Mouse (Mus musculus) embryonic facial prominence, embryonic 13.5 days (tissue): ENCODE results near the gene Rrp9. TPM values are rescaled to one million over a fixed set of nuclear protein-coding genes. Genes with fewer than 3 reads are reported as not detected.
"Not testable (repeated sequence)": the region's sequence is repeated elsewhere in the genome, so short reads cannot be mapped to it uniquely, and the experiment has no call there.

ENCODE experiments used
- ATAC-seq: fragments of 200-750 bp; cut with Nextera tagmentation; 2 replicates; pipeline ENCODE4 v1.8.0; 2017; ENCODE audit warnings: low read depth; ENCODE audit not compliant: insufficient number of reproducible peaks, insufficient read depth, low FRiP score, low TSS enrichment
- H3K27ac ChIP-seq: fragments of 300-500 bp; sonication (generic); 2 replicates; pipeline ENCODE4 v1.5.1; 2015; ENCODE audit warnings: moderate library complexity, mild to moderate bottlenecking, inconsistent platforms
- H3K27me3 ChIP-seq: fragments of 300-500 bp; sonication (generic); 2 replicates; pipeline ENCODE4 v1.6.1; 2015; ENCODE audit warnings: mild to moderate bottlenecking, inconsistent platforms
- H3K36me3 ChIP-seq: fragments of 300-500 bp; sonication (generic); 2 replicates; pipeline ENCODE4 v1.6.1; 2015; ENCODE audit warnings: mild to moderate bottlenecking, inconsistent platforms
- H3K4me1 ChIP-seq: fragments of 300-500 bp; sonication (generic); 2 replicates; pipeline ENCODE4 v1.6.1; 2015; ENCODE audit warnings: inconsistent platforms
- H3K4me2 ChIP-seq: fragments of 300-500 bp; sonication (generic); 2 replicates; pipeline ENCODE4 v1.6.1; 2015; ENCODE audit warnings: moderate library complexity, mild to moderate bottlenecking, inconsistent platforms
- H3K4me3 ChIP-seq: fragments of 300-500 bp; sonication (generic); 2 replicates; pipeline ENCODE4 v1.5.1; 2015; ENCODE audit warnings: mild to moderate bottlenecking, inconsistent platforms
- H3K9ac ChIP-seq: fragments of 300-500 bp; sonication (generic); 2 replicates; pipeline ENCODE4 v1.6.1; 2015; ENCODE audit warnings: mild to moderate bottlenecking, inconsistent platforms
- H3K9me3 ChIP-seq: fragments of 300-500 bp; sonication (generic); 2 replicates; pipeline ENCODE4 v1.6.1; 2016; ENCODE audit warnings: inconsistent platforms
- WGBS: fragments of 180-500 bp; shearing (Covaris S2); methylation state at CpG from one replicate; pipeline ENCODE4 v1.1.7; 2015; ENCODE audit warnings: mixed read lengths; 5-methylcytosine and 5-hydroxymethylcytosine counted together
- polyA plus RNA-seq: library from polyadenylated mRNA; unstranded; fragments of >200 nt; fragmentation: Nextera tagmentation; extraction: Ambion mirVana; gene quantifications from 2 replicates; pipeline ENCODE4 v1.2.1, GENCODE M21; 2015

The Rrp9 gene
- polyA plus RNA-seq, 1 experiment from 2014 or later: 49.8 TPM

GRCm38 (mm10) chr9:106487602-106488001 lies 11.8 kb downstream of the Rrp9 start:
- 82% methylated on average over 6 of the region's 6 CpGs for WGBS
- H3K36me3 ChIP-seq: peaks cover 40% of the 10 kb centered on the region
- not testable (repeated sequence) for H3K4me2 ChIP-seq, ATAC-seq, H3K4me1 ChIP-seq, H3K4me3 ChIP-seq, H3K9me3 ChIP-seq, H3K27me3 ChIP-seq, H3K9ac ChIP-seq, H3K27ac ChIP-seq

DNA sequence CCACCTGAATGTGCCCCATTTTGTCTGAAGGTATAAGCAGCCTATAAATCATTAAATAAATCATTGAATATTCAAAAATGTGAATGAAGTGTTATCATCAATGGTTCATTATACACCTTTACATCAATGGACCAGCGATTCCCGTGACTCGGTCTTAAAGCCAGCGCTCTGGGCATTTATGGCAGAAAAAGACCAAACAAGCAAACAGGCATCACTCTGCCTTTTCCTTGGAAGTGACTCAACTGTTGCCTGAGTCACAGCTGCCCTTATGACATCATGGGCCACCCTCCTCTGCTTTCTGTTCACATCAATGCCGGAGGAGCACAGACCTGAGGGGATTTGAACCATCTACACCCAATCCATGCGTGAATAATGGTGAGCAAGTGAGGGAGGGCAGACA lies 23.9 kb downstream of the Rrp9 start, which contains the start of gene Iqcf1:
TSS of gene Iqcf1 (plus strand) at position 301 of the 400 bp plus-strand sequence.
- Histone ChIP-seq H3K4me3 (no peak within 1 kb of the TSS), H3K9ac (no peak within 1 kb of the TSS), H3K27me3 (no peaks in the 10 kb centered on the region), H3K4me2 (no peak within 1 kb of the TSS), H3K9me3 (no peaks in the 10 kb centered on the region), H3K36me3 (no peaks in the 10 kb centered on the region), H3K27ac (no peak within 1 kb of the TSS), H3K4me1 (no peaks in the 10 kb centered on the region)
- ATAC-seq: no peak
- 89% methylated on average over 6 of the region's 6 CpGs for WGBS

DNA sequence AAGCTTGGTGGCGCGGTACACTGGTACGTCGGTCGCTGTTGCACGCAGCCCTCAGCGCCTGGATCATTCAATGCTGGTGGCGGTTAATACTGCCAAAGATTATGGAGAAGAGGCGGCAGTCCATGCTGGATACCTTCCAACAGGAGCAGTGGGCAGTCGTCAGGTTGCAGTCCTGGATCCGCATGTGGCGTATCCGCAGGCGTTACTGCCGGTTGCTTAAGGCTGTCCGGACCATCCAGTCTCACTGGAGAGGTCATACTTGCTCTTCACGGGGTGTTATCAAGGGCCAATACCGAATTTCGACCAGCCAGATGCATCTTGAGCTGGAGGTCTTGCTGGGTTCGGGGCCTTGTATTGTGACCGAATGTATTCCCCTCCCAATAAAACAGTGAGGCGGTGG lies 26.1 kb downstream of the Rrp9 start:
- no peaks in the 10 kb centered on the region for H3K9me3 ChIP-seq
- 90% methylated on average over 22 of the region's 22 CpGs for whole genome bisulfite sequencing
- no peaks in the 10 kb centered on the region for H3K36me3 ChIP-seq
- no peaks in the 10 kb centered on the region for H3K4me1 ChIP-seq
- no peak for ATAC-seq
- H3K4me3 ChIP-seq: no peak overlapping the region
- no peaks in the 10 kb centered on the region for H3K27me3 ChIP-seq
- H3K9ac ChIP-seq: no peak overlapping the region
- H3K4me2 ChIP-seq: no peak overlapping the region
- H3K27ac ChIP-seq: no peak overlapping the region

GRCm38 (mm10) chr9:106504246-106504645 lies 28.5 kb downstream of the Rrp9 start:
- Histone ChIP-seq H3K9ac (no peak overlapping the region), H3K27me3 (no peaks in the 10 kb centered on the region), H3K4me1 (no peaks in the 10 kb centered on the region), H3K4me3 (no peak overlapping the region), H3K9me3 (no peaks in the 10 kb centered on the region), H3K4me2 (no peak overlapping the region), H3K36me3 (no peaks in the 10 kb centered on the region), H3K27ac (no peak overlapping the region)
- WGBS: 72% methylated on average over 6 of the region's 6 CpGs
- ATAC-seq: no peak

- ATAC-seq: no peak
- H3K36me3 ChIP-seq: no peaks in the 10 kb centered on the region
These were observed 33.6 kb downstream of the Rrp9 start for GRCm38 (mm10) chr9:106509356-106509755.

DNA sequence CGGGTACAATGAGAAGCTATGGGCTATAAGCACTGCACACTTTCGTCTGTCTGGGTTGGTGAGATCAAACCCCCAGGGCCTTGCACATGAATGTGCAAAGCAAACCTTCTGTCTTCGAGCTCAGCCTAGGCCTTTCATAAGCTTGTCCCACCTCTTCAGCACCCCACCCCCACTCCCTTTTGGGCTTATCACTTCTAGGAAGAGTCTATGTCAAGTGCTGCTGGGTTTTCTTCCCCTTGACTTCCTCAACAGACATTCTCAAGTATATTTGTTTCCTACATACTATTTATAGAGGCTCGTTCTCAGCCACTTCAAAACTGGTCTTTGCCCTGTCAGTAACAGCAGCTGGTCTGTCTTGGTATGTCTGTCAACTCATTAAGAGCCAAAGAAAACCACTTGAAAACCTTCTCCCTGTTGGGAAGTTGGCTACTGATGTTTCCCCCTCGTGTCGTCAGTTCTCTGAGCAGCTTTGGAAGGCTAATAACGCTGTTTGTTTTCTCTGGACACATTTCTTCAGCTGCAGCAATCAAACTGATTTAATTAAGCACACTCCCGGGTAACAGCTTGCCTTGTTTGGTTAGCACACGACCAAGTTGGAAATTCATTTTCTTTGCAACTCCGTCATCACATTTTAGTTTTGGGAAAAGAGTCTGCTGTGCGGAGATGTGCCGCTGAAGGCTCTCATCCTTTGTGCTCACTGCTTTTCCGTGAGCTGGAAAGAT lies 37.1 kb downstream of the Rrp9 start:
- H3K27ac ChIP-seq: no peak overlapping the region
- ATAC-seq: no peak
- H3K4me1 ChIP-seq: no peaks in the 10 kb centered on the region
- H3K4me2 ChIP-seq: no peak overlapping the region
- H3K36me3 ChIP-seq: no peaks in the 10 kb centered on the region
- H3K9me3 ChIP-seq: no peaks in the 10 kb centered on the region
- H3K4me3 ChIP-seq: no peak overlapping the region
- 68% methylated on average over 13 of the region's 13 CpGs for WGBS
- H3K27me3 ChIP-seq: no peaks in the 10 kb centered on the region
- H3K9ac ChIP-seq: no peak overlapping the region

More at GRCm38 (mm10) chr9:106509356-106509755, 33.6 kb downstream of the Rrp9 start:
- WGBS: 85% methylated on average over 10 of the region's 10 CpGs
- Histone ChIP-seq H3K4me1 (no peaks in the 10 kb centered on the region), H3K9ac (no peak overlapping the region), H3K27ac (no peak overlapping the region), H3K4me2 (no peak overlapping the region), H3K27me3 (no peaks in the 10 kb centered on the region), H3K9me3 (no peaks in the 10 kb centered on the region), H3K4me3 (no peak overlapping the region)

DNA sequence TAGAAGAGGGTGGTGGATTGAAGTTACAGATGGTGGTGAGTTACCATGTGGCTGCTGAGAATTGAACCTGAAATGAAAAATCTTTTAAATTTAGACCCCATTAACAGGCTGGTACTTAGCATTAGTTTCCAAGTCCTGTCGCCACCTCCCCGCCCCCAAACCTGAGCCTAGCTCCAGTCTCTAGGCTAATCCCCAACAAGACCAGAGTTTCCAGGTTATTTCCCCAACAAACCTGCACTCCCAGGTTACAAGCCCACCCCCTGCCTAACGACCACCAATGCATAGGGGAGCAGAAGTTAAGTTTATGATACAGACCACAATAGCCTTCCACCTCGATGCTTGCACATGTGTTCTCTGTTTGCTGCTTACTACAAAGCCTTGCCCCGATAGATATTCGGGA lies 37.8 kb downstream of the Rrp9 start:
- no peak overlapping the region for H3K4me2 ChIP-seq
- H3K9me3 ChIP-seq: no peaks in the 10 kb centered on the region
- no peak overlapping the region for H3K4me3 ChIP-seq
- WGBS: 67% methylated on average over 6 of the region's 6 CpGs
- H3K27me3 ChIP-seq: no peaks in the 10 kb centered on the region
- no peak overlapping the region for H3K9ac ChIP-seq
- H3K27ac ChIP-seq: no peak overlapping the region
- no peaks in the 10 kb centered on the region for H3K4me1 ChIP-seq
- no peak for ATAC-seq
- H3K36me3 ChIP-seq: no peaks in the 10 kb centered on the region

DNA sequence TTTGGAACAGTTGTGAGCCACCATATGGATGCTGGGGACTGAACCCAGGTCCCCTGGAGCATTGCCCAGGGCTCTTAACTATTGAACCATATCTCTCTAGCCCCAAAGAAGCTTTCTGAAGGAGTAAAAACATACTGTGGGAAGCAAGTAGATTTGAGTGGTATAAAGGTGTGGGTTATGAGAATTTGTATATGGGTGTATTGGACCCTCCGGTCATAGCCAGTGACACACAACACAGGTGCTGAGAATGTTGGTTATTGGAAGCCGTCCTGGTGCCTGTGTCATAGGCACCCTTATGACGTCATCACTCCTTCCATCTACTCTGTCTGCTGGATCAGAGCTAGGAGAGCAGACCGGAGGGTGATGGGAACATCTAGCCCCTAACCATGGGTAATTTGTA lies 38.5 kb downstream of the Rrp9 start, which contains the start of gene Iqcf5:
TSS of gene Iqcf5 (plus strand) at position 301 of the 400 bp plus-strand sequence.
- Histone ChIP-seq H3K4me2 (no peak within 1 kb of the TSS), H3K4me1 (0 out of 2 replicates have a peak, but pooled peaks cover 3% of the 10 kb centered on the region), H3K27me3 (no peaks in the 10 kb centered on the region), H3K27ac (no peak within 1 kb of the TSS), H3K9me3 (no peaks in the 10 kb centered on the region), H3K9ac (no peak within 1 kb of the TSS), H3K36me3 (no peaks in the 10 kb centered on the region), H3K4me3 (no peak within 1 kb of the TSS)
- ATAC-seq: no peak
- WGBS: 87% methylated on average over 4 of the region's 4 CpGs

DNA sequence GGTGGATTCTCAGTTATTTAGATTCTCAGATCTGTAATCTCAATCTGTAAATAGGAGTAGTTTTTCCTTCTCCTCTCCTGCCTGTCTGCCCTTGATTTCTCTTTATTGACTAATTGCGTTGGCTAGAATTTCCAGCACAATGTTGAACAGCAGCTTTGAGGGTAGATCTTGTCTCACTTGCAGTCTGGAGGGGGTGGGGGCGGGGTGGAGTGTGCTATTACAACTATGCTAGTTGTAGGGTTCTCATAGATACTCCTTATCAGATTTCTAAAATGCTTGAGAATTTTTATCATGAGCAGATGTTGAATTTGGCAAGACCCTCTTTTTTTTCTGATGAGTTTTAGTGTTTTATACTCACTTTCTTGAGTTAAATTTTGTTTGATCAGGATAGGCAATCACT lies 43.7 kb downstream of the Rrp9 start:
- no peak for ATAC-seq
- no peak overlapping the region for H3K27ac ChIP-seq
- H3K36me3 ChIP-seq: no peaks in the 10 kb centered on the region
- no peaks in the 10 kb centered on the region for H3K27me3 ChIP-seq
- H3K4me1 ChIP-seq: 0 out of 2 replicates have a peak, but pooled peaks cover 3% of the 10 kb centered on the region
- 47% methylated on average over 2 of the region's 2 CpGs for WGBS
- H3K4me3 ChIP-seq: no peak overlapping the region
- H3K9ac ChIP-seq: no peak overlapping the region
- no peak overlapping the region for H3K4me2 ChIP-seq
- no peaks in the 10 kb centered on the region for H3K9me3 ChIP-seq

DNA sequence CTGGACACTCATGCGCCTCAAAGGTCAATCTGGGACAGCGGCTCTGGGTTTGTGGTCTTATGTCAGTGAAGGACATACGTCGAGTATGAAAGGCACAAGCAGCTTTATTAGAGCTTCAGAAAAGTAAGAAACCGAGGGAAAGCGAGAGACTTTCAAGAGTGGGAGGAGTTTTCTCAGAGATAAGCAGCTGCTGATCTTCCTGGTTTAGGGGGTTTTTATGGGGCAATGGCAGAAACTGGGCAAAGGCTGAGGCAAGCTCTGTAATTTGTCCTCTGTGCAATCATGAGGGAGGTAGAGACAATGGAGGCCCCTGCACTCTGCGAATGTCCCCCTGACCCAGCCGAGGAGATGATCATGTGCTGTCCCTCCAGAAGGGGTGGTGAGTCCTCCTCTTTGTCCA lies 44.1 kb downstream of the Rrp9 start:
- no peaks in the 10 kb centered on the region for H3K9me3 ChIP-seq
- H3K4me1 ChIP-seq: 0 out of 2 replicates have a peak, but pooled peaks cover 3% of the 10 kb centered on the region
- no peak overlapping the region for H3K27ac ChIP-seq
- no peak overlapping the region for H3K4me3 ChIP-seq
- no peaks in the 10 kb centered on the region for H3K27me3 ChIP-seq
- no peak overlapping the region for H3K9ac ChIP-seq
- no peak overlapping the region for H3K4me2 ChIP-seq
- H3K36me3 ChIP-seq: no peaks in the 10 kb centered on the region
- ATAC-seq: no peak
- WGBS: 72% methylated on average over 8 of the region's 8 CpGs

DNA sequence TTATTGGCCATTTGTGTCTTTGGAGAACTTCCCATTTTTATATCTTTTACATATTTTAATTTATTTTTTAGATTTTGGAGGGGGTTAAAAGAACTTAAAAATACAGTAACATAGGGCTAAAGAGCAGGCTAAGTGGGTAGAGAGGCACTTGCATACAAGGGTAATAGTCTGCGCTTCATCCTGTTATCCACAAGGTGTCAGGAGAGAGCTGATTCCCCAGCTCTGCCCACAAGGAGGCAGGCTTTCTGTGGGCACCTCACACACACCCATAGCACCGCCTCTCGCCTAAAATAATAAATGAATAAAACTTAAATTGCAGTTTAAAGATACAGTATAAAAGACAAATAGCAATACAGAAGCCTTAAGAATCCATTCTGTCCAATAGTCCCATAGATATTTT lies 56.1 kb downstream of the Rrp9 start:
- ATAC-seq: no peak
- Histone ChIP-seq H3K9me3 (no peaks in the 10 kb centered on the region), H3K27me3 (no peaks in the 10 kb centered on the region), H3K4me2 (no peak overlapping the region), H3K9ac (no peak overlapping the region), H3K4me3 (no peak overlapping the region), H3K4me1 (no peaks in the 10 kb centered on the region), H3K27ac (no peak overlapping the region), H3K36me3 (no peaks in the 10 kb centered on the region)
- WGBS: 23% methylated on average over 3 of the region's 3 CpGs

DNA sequence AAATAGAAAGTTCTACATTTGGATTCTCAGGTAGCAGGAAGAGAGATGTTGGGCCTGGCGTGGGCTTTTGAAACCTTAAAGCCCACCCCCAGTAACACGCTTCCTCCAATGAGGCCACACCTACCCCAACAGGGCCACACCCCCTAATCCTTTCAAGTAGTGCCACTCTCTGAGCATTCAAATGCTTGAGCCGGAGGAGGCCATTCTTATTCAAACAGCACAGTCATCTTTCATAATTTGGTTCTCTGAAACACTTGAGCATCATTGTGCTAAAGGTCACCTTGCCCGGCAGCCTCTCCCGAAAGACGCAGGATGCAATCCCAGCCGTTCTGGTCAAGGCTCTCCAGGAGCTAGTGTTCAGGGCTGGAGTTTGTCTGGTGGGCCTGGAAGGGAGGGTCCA lies 58.5 kb downstream of the Rrp9 start:
- Histone ChIP-seq H3K4me3 (no peak overlapping the region), H3K9ac (no peak overlapping the region), H3K36me3 (no peaks in the 10 kb centered on the region), H3K4me1 (no peaks in the 10 kb centered on the region), H3K27me3 (no peaks in the 10 kb centered on the region), H3K27ac (no peak overlapping the region), H3K9me3 (no peaks in the 10 kb centered on the region), H3K4me2 (no peak overlapping the region)
- 91% methylated on average over 7 of the region's 7 CpGs for WGBS
- no peak for ATAC-seq
